Mouse (Mus musculus) CH12.LX (cell line): ENCODE measurements around the gene Shq1. TPM values are rescaled to one million over a fixed set of nuclear protein-coding genes. Genes with fewer than 3 reads are reported as not detected.

Source experiments
- DNase-seq: peaks from one replicate; pipeline ENCODE4 v3.0.0-alpha.2; 2013; ENCODE audit errors: extremely low read depth
- H3K27ac ChIP-seq: 2 replicates; pipeline ENCODE4 v1.5.1; 2012; ENCODE audit warnings: low read depth, mild to moderate bottlenecking, control low read depth, moderate library complexity; ENCODE audit not compliant: insufficient read depth
- H3K27me3 ChIP-seq: replicated peaks from 2 replicates; pipeline ENCODE3; 2012; ENCODE audit warnings: inconsistent platforms
- H3K36me3 ChIP-seq, 2 experiments: replicated peaks in 1 of 2; 2 replicates each; pipeline versions ENCODE3 to v1.6.1; 2012; ENCODE audit warnings: inconsistent platforms in 1 of 2, low read length in 1 of 2, mild to moderate bottlenecking in 1 of 2, mixed read lengths in 1 of 2, moderate library complexity in 1 of 2; ENCODE audit not compliant: control insufficient read depth in 1 of 2, insufficient read depth in 1 of 2
- H3K4me1 ChIP-seq, 2 experiments: 2 replicates each; pipeline ENCODE4 v1.6.1; 2012; ENCODE audit warnings: inconsistent platforms in 1 of 2, moderate library complexity in 1 of 2; ENCODE audit not compliant: insufficient read depth in 2 of 2, control insufficient read depth in 1 of 2
- H3K4me2 ChIP-seq: 2 replicates; pipeline ENCODE4 v1.6.1; 2012; ENCODE audit warnings: low read depth, mild to moderate bottlenecking, control low read depth; ENCODE audit not compliant: poor library complexity, insufficient read depth, severe bottlenecking
- H3K4me3 ChIP-seq, 3 experiments: fragments of 150-350 bp in 1 of 3; sonication (generic) in 1 of 3; replicated peaks in 1 of 3; 2 replicates each; pipeline versions ENCODE3 to v1.5.1; 2011 to 2012; ENCODE audit warnings: low read depth in 2 of 3, low read length in 2 of 3, mild to moderate bottlenecking in 2 of 3, moderate library complexity in 2 of 3, control low read depth in 1 of 3, improper control_type of control experiment in 1 of 3, inconsistent platforms in 1 of 3, mixed read lengths in 1 of 3; ENCODE audit not compliant: poor library complexity in 1 of 3
- H3K79me2 ChIP-seq: replicated peaks from 2 replicates; pipeline ENCODE4 v1.6.1; 2012; ENCODE audit warnings: mild to moderate bottlenecking, moderate library complexity; ENCODE audit not compliant: control insufficient read depth, poor library complexity, insufficient read depth, severe bottlenecking; ENCODE audit errors: extremely low read depth
- H3K9ac ChIP-seq: 2 replicates; pipeline ENCODE4 v1.6.1; 2012; ENCODE audit warnings: low read depth, mild to moderate bottlenecking, control low read depth, moderate library complexity; ENCODE audit not compliant: insufficient read depth
- H3K9me3 ChIP-seq: replicated peaks from 2 replicates; pipeline ENCODE3; 2012; ENCODE audit warnings: low read length, inconsistent platforms, mixed read lengths
- BHLHE40 ChIP-seq: IDR thresholded peaks from 2 replicates; pipeline ENCODE4 v1.6.1; 2011; ENCODE audit warnings: mild to moderate bottlenecking, low read depth, low read length, improper control_type of control experiment
- CTCF ChIP-seq, 2 experiments: IDR thresholded peaks in 1 of 2; conservative IDR thresholded peaks in 1 of 2; 2 replicates each; pipeline ENCODE4 v1.5.1; 2011 to 2012; ENCODE audit warnings: low read depth in 2 of 2, low read length in 2 of 2, improper control_type of control experiment in 1 of 2, inconsistent platforms in 1 of 2, mild to moderate bottlenecking in 1 of 2, moderate library complexity in 1 of 2
- E2F4 ChIP-seq: IDR thresholded peaks from 2 replicates; pipeline ENCODE4 v1.6.1; 2011; ENCODE audit warnings: low read depth, low read length, improper control_type of control experiment; ENCODE audit not compliant: insufficient replicate concordance
- ETS1 ChIP-seq: conservative IDR thresholded peaks from 2 replicates; pipeline ENCODE4 v1.6.1; 2012; ENCODE audit warnings: low read depth, mild to moderate bottlenecking, inconsistent platforms, low read length, improper control_type of control experiment, moderate library complexity
- GABPA ChIP-seq: IDR thresholded peaks from 2 replicates; pipeline ENCODE4 v1.6.1; 2012; ENCODE audit warnings: low read depth, low read length, improper control_type of control experiment, inconsistent platforms; ENCODE audit not compliant: insufficient replicate concordance
- HCFC1 ChIP-seq: IDR thresholded peaks from 2 replicates; pipeline ENCODE4 v1.6.1; 2012; ENCODE audit warnings: low read depth, mild to moderate bottlenecking, inconsistent platforms, low read length, improper control_type of control experiment
- KAT2A ChIP-seq: IDR thresholded peaks from 2 replicates; pipeline ENCODE4 v1.6.1; 2012; ENCODE audit warnings: low read length, improper control_type of control experiment, inconsistent platforms; ENCODE audit not compliant: insufficient replicate concordance
- MAFK ChIP-seq: IDR thresholded peaks from 2 replicates; pipeline ENCODE4 v1.6.1; 2011; ENCODE audit warnings: low read length, improper control_type of control experiment; ENCODE audit not compliant: insufficient replicate concordance
- MAX ChIP-seq: IDR thresholded peaks from 2 replicates; pipeline ENCODE4 v1.6.1; 2011; ENCODE audit warnings: low read length, improper control_type of control experiment
- MAZ ChIP-seq: IDR thresholded peaks from 2 replicates; pipeline ENCODE4 v1.6.1; 2012; ENCODE audit warnings: low read depth, mild to moderate bottlenecking, inconsistent platforms, low read length, improper control_type of control experiment, moderate library complexity
- MXI1 ChIP-seq: IDR thresholded peaks from 2 replicates; pipeline ENCODE4 v1.6.1; 2011; ENCODE audit warnings: mild to moderate bottlenecking, low read depth, low read length, improper control_type of control experiment
- MYC ChIP-seq: IDR thresholded peaks from 2 replicates; pipeline ENCODE4 v1.6.1; 2011; ENCODE audit warnings: low read depth, mild to moderate bottlenecking, improper control_type of control experiment, low read length
- NELFE ChIP-seq: IDR thresholded peaks from 2 replicates; pipeline ENCODE4 v1.6.1; 2011; ENCODE audit warnings: low read depth, low read length, improper control_type of control experiment
- POLR2A ChIP-seq: IDR thresholded peaks from 2 replicates; pipeline ENCODE4 v1.6.1; 2011; ENCODE audit warnings: low read depth, mild to moderate bottlenecking, improper control_type of control experiment, low read length
- RAD21 ChIP-seq: IDR thresholded peaks from 2 replicates; pipeline ENCODE4 v1.6.1; 2011; ENCODE audit warnings: low read depth, mild to moderate bottlenecking, low read length, improper control_type of control experiment, moderate library complexity
- UBTF ChIP-seq: IDR thresholded peaks from 2 replicates; pipeline ENCODE4 v1.6.1; 2012; ENCODE audit warnings: low read depth, mild to moderate bottlenecking, inconsistent platforms, low read length, improper control_type of control experiment, moderate library complexity
- USF2 ChIP-seq: conservative IDR thresholded peaks from 2 replicates; pipeline ENCODE4 v1.6.1; 2011; ENCODE audit warnings: low read depth, low read length, improper control_type of control experiment
- ZC3H11A ChIP-seq: IDR thresholded peaks from 2 replicates; pipeline ENCODE4 v1.6.1; 2012; ENCODE audit warnings: low read depth, mild to moderate bottlenecking, inconsistent platforms, low read length, improper control_type of control experiment
- ZNF384 ChIP-seq: IDR thresholded peaks from 2 replicates; pipeline ENCODE4 v1.6.1; 2012; ENCODE audit warnings: low read depth, low read length, improper control_type of control experiment, inconsistent platforms
- dilution Hi-C: fragments of 300-500 bp; cut with MboI; formaldehyde crosslinking; loops from 2 replicates; pipeline ENCODE4 v1.14.3; 2020; ENCODE audit warnings: low sequenced_read_pairs; ENCODE audit not compliant: extremely low pct_unique_long_range_greater_than_20kb, extremely low pct_ligation_motif_present
- in situ Hi-C: fragments of 300-500 bp; cut with MboI; formaldehyde crosslinking; loops from 3 replicates; pipeline ENCODE4 v1.14.3; 2019; ENCODE audit warnings: low sequenced_read_pairs, low pct_ligation_motif_present, low pct_unique_long_range_greater_than_20kb, mixed read lengths
- polyA plus RNA-seq: library from polyadenylated mRNA; unstranded; fragments of >175 nt; gene quantifications from 2 replicates; pipeline ENCODE4 v1.2.1, GENCODE M21; 2012; ENCODE audit warnings: low read depth; ENCODE audit not compliant: insufficient read length
- total RNA-seq, 2 experiments: library from RNA; depleted of rRNA; stranded (reverse); fragments of 300-350 nt in 1 of 2; fragments of >200 nt in 1 of 2; gene quantifications; 2 replicates each; pipeline ENCODE4 v1.2.3; 2012 to 2014

Shq1 gene
- total and polyA plus RNA-seq, 3 experiments, result 26.6 to 32.3 (median 32.3) TPM

GRCm38 (mm10) chr6:100708248-100708647, 37.3 kb upstream of the Shq1 start:
- no peak for DNase-seq
- TF ChIP-seq MAZ (no peak), POLR2A (no peak)
- dilution Hi-C loops (no loop called here), in situ Hi-C loops (no loop called here)
- H3K4me1 ChIP-seq, result peaks cover 10 to 15% of the 10 kb centered on the region in 2 experiments; a peak in 3 of 4 replicates
- no peaks in the 10 kb centered on the region for H3K27me3 ChIP-seq
- H3K9ac ChIP-seq, result no peak overlapping the region
- H3K27ac ChIP-seq, result no peak overlapping the region
- no peaks in the 10 kb centered on the region for H3K9me3 ChIP-seq
- H3K79me2 ChIP-seq, result no peaks in the 10 kb centered on the region
- H3K4me3 ChIP-seq, result no peak overlapping the region
- no peaks in the 10 kb centered on the region for H3K36me3 ChIP-seq
- no peak overlapping the region for H3K4me2 ChIP-seq

- H3K4me2 ChIP-seq, result peak overlapping the region; percentile 46
- H3K4me1 ChIP-seq, result peaks cover 10 to 15% of the 10 kb centered on the region in 2 experiments; a peak in 3 of 4 replicates
- no peak overlapping the region for H3K4me3 ChIP-seq
- H3K9ac ChIP-seq, result peak overlapping the region; percentile 11; the same call in 1 of the 2 replicates
- no peaks in the 10 kb centered on the region for H3K9me3 ChIP-seq
- DNase-seq, result no peak
- H3K36me3 ChIP-seq, result no peaks in the 10 kb centered on the region
- TF ChIP-seq ZNF384 (no peak), GABPA (no peak), ETS1 (no peak), MAX (no peak), MAZ (no peak), USF2 (no peak), KAT2A (no peak), ZC3H11A (no peak), CTCF (conservative IDR thresholded peaks at IDR 0.05 in 1 of 2, IDR thresholded peaks at IDR 0.05 in 1 of 2; ENCODE audit: low read depth in 2 of 2, low read length in 2 of 2) (no peak), MYC (no peak), NELFE (no peak), RAD21 (no peak), UBTF (no peak), MAFK (no peak), MXI1 (no peak), HCFC1 (no peak), E2F4 (no peak), BHLHE40 (no peak)
- H3K27me3 ChIP-seq, result no peaks in the 10 kb centered on the region
- H3K79me2 ChIP-seq, result no peaks in the 10 kb centered on the region
- dilution Hi-C loops (no loop called here), in situ Hi-C loops (no loop called here)
- H3K27ac ChIP-seq, result no peak overlapping the region
These were observed 36.6 kb upstream of the Shq1 start for GRCm38 (mm10) chr6:100707557-100707956.
